Mouse (Mus musculus): ENCODE measurements around the gene St5. TPM values are rescaled to one million over a fixed set of nuclear protein-coding genes. Genes with fewer than 3 reads are reported as not detected.
A peak's percentile ranks its signal among the peaks of the same experiment; 100 is the strongest.

Gene St5
- total RNA-seq, 2 experiments from 2014 or later, result 49.0 to 53.9 TPM

DNA sequence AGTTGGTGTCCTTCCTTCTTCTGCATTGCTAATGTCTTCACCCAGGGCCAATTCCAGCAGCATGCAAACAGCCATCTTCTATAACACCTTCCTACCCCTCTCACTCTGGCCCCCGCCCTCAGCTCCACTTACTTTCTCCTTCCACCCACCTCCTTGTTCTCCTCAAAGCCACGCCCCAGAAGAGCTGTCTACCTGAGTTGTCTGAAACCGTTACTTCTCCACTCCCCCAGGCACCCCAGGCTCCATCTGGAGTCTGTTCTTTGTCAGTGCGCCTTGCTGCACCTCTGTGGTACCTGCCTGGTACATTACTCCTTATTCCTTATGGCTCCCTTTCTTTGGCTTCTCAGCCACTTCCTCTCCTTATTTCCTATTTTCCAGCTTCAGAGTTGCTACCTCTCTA is 170.3 kb downstream of the St5 start:
- H3K4me3 ChIP-seq, result no peak overlapping the region
- TF ChIP-seq CTCF (conservative IDR thresholded peaks at IDR 0.05), result no peak
- H3K27ac ChIP-seq, result peak overlapping the region; percentile 58; the same call in 1 of the 2 replicates
- no peak for DNase-seq (ENCODE audit: low spot score in 2 of 2)

DNA sequence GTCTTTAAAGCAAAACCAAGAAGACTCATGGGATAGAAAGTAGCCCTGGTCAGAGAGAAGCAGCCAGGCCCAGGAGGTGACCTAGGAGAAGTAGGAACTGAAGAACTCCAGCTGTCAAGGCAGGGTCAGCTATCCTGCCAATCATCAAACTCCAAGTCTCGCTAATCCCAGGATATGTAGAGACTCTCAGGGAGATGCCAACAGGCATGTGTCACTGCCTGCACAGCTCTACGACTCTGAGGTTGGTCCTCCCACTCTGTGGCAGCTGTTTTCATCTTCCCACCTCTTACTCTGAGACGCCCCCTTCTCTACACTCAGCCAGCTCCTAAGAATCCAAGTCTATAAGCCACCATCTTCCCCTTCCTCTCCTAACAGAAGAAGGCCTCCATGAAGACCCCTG is 170.7 kb downstream of the St5 start:
- peak overlapping the region; percentile 58; the same call in 1 of the 2 replicates for H3K27ac ChIP-seq
- H3K4me3 ChIP-seq, result no peak overlapping the region
- DNase-seq (ENCODE audit: low spot score in 2 of 2), result no peak
- no peak for TF ChIP-seq CTCF (conservative IDR thresholded peaks at IDR 0.05)

DNA sequence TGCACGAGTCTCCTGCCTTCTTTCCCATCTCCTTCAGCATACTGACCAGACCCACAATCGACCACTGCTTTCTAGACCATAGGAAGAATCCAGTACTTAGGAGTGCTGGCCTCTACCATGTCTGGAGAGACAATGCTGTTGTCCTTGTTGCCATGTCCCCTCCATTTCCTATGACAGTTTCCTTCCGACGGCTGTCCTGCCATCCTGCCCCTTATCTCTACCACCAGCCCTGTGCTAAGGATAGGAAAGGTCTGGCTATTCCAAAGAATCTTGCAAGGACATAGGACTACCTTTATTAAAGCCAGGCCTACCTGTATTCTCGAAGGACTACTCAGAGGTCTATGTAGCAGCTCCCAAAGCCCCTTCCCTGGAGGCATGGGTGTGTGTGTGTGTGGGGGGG is 171.9 kb downstream of the St5 start:
- no peak overlapping the region for H3K4me3 ChIP-seq
- no peak overlapping the region for H3K27ac ChIP-seq
- DNase-seq (ENCODE audit: low spot score in 2 of 2), result no peak
- no peak for TF ChIP-seq CTCF (conservative IDR thresholded peaks at IDR 0.05)

GRCm38 (mm10) chr7:109529741-109530140 is 173.7 kb downstream of the St5 start:
- Histone ChIP-seq H3K4me3 (no peak overlapping the region), H3K27ac (no peak overlapping the region)
- DNase-seq (ENCODE audit: low spot score in 2 of 2), result no peak

DNA sequence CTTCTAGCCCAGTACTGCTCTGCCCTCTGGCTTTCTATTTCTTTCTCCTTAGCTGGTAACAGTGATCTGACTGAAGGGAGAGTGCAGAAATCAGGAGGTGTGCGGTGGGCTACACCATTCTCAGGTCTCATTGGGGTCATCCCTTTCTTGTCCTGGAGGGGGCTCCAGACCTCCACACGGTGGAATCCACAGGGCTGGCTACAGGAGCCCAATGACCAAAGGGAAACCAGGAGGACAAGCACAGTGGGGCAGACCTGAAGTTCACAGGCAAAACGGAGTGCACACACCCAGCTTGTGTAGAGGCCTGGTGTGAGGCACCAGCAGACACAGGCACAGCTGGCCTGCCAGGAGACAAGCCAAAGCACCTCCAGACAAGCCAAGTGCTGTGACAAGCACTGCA is 175.0 kb downstream of the St5 start:
- Histone ChIP-seq H3K4me3 (no peak overlapping the region), H3K27ac (peak overlapping the region; percentile 29; the same call in 1 of the 2 replicates)
- peak in 1 of 2 experiments; percentile 58 for DNase-seq (ENCODE audit: low spot score in 2 of 2)
- peak; percentile 83 for TF ChIP-seq CTCF (conservative IDR thresholded peaks at IDR 0.05)

More at GRCm38 (mm10) chr7:109529741-109530140, 173.7 kb downstream of the St5 start:
- TF ChIP-seq CTCF (conservative IDR thresholded peaks at IDR 0.05), result no peak

DNA sequence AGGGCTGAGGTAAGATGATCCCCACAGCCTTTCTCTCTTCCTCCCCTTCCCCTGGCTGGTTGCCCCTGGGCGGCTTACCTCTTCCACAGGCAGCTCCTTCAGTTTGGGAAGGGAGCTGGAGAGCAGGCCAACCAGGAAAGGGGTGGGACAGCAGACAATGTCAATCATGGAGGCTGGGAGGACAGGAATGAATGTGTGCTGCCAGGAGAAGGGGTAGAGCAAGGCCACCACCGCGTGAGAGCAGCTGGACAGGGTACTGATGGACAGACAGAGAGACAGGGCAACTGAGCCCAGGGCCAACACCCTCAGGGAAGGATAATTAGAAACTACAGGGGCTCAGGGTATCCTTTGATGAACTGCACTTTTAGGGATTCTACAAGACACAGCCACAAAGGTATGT is 175.9 kb downstream of the St5 start:
- TF ChIP-seq CTCF (conservative IDR thresholded peaks at IDR 0.05), result no peak
- DNase-seq (ENCODE audit: low spot score in 2 of 2), result no peak
- H3K4me3 ChIP-seq, result no peak overlapping the region
- H3K27ac ChIP-seq, result no peak overlapping the region

GRCm38 (mm10) chr7:109525740-109526663 is 177.4 kb downstream of the St5 start:
- no peak overlapping the region for H3K4me3 ChIP-seq
- DNase-seq (ENCODE audit: low spot score in 2 of 2), result no peak
- peak overlapping the region; percentile 51 for H3K27ac ChIP-seq
- TF ChIP-seq CTCF (conservative IDR thresholded peaks at IDR 0.05), result no peak

- no peak for TF ChIP-seq CTCF (conservative IDR thresholded peaks at IDR 0.05)
- Histone ChIP-seq H3K27ac (peak overlapping the region; percentile 51), H3K4me3 (no peak overlapping the region)
- no peak for DNase-seq (ENCODE audit: low spot score in 2 of 2)
Observed at GRCm38 (mm10) chr7:109524763-109525162, 178.6 kb downstream of the St5 start.

DNA sequence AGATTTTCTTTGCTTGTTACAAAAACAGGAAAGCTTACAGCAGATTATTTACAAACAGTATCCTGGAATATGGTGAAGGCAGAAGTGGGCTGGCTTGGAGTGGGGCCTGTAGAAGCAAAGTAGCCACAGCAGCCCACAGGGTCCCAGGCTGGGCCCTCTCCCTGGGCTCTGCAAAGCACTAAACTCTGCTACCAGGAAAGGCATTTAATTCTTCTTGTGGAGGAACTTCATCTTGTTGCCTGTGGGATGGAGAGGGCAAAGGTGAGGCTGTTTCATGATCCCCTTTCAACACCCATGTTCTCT is 179.0 kb downstream of the St5 start:
- DNase-seq (ENCODE audit: low spot score in 2 of 2), result no peak
- no peak for TF ChIP-seq CTCF (conservative IDR thresholded peaks at IDR 0.05)
- H3K4me3 ChIP-seq, result no peak overlapping the region
- H3K27ac ChIP-seq, result peak overlapping the region; percentile 51; the same call in 1 of the 2 replicates

- no peak for TF ChIP-seq CTCF (conservative IDR thresholded peaks at IDR 0.05)
- DNase-seq (ENCODE audit: low spot score in 2 of 2), result no peak
- Histone ChIP-seq H3K4me3 (no peak overlapping the region), H3K27ac (peak overlapping the region; percentile 33)
Observed at GRCm38 (mm10) chr7:109523741-109524441, 179.5 kb downstream of the St5 start.

- TF ChIP-seq CTCF (conservative IDR thresholded peaks at IDR 0.05), result no peak
- no peak for DNase-seq (ENCODE audit: low spot score in 2 of 2)
- no peak overlapping the region for H3K4me3 ChIP-seq
- H3K27ac ChIP-seq, result no peak overlapping the region
Observed at GRCm38 (mm10) chr7:109523304-109523703, 180.1 kb downstream of the St5 start.

- H3K4me3 ChIP-seq, result no peak overlapping the region
- no peak for DNase-seq (ENCODE audit: low spot score in 2 of 2)
- TF ChIP-seq CTCF (conservative IDR thresholded peaks at IDR 0.05), result no peak
- no peak overlapping the region for H3K27ac ChIP-seq
Observed at GRCm38 (mm10) chr7:109522084-109522483, 181.3 kb downstream of the St5 start.

DNA sequence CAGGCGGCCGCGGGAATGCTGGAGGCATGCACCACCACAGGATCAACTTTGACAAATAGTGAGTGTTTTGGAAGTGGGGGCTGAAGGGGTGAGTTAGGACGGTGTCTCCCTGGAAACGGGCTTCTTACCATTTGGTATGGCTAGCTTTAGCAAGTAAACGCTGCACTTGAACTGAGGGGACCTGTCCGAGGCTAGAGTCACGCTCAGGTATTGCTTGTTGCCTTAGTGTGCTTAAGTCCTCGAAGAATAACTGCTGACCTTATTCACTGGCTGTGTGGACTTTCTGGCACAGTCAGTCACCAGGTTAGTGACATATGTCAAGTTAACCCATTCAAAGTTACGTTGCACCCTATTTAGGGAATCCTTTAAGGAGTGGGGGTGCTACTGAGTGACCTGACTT is 183.5 kb downstream of the St5 start:
- Histone ChIP-seq H3K27ac (peak overlapping the region; percentile 99; the same call in 1 of the 2 replicates), H3K4me3 (peak overlapping the region; percentile 74)
- no peak for DNase-seq (ENCODE audit: low spot score in 2 of 2)
- TF ChIP-seq CTCF (conservative IDR thresholded peaks at IDR 0.05), result no peak
